Mouse (Mus musculus): ENCODE results near the gene Pik3c2g.
"Not testable (repeated sequence)": the region's sequence is repeated elsewhere in the genome, so short reads cannot be mapped to it uniquely, and the experiment has no call there.

Pik3c2g gene

GRCm38 (mm10) chr6:139908997-139909669 is 322.1 kb downstream of the Pik3c2g start:
- DNase-seq (ENCODE audit: low spot score): no peak

DNA sequence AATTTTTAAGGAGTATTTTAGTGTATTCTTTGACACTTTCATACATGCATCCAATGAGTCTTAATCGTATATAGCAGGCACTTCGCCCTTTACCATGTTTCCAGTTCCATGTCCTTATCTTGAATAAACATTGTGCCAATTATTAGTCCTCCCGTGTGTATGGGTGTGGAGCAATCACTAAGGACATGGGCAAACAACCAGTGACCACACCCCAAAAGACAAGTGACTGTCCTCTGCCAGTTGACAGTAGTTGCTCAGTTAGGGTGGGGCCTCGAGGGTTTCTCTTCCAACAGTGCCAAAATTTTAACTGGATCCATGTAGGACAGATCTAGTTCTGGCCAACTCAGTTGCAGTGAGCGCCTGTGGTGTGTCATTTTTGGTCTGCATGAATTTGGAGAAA is 341.7 kb downstream of the Pik3c2g start:
- no peak for DNase-seq (ENCODE audit: low spot score)

DNA sequence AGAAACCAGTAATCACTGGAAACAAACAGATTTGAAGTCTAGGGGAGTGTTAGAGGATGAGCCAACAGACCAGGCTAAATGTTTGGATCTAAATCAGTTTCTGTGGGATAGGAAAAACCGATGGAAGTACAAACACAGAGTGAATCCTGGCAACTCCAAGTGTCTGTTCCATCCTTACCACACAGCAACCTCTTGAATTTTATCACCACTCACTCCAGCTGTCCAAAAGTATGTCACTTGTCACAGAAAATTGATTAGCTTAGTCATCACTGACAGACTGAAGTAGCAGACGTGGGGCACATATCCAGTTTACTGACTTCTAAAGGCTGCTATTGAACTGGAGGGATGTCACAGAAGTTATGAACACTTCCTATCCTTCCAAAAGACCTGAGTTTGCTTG is 347.8 kb downstream of the Pik3c2g start:
- no peak for DNase-seq (ENCODE audit: low spot score)

DNA sequence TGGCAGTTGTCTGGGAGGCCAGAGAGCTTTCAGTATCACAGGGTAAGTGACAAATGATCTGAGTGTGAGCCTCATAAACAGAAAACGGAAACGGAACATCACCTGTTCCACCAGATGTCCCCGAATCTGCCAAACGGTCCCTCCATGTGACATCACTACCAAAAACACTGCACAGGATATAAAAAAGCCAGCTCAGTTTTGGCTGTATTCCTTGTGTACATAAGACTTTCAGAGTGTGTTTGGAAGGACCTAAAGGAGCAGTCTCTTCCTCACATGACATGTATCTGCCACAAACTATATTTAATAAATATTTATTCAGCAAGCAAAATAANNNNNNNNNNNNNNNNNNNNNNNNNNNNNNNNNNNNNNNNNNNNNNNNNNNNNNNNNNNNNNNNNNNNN is 350.6 kb downstream of the Pik3c2g start:
- not testable (repeated sequence) for DNase-seq (ENCODE audit: low spot score)

DNA sequence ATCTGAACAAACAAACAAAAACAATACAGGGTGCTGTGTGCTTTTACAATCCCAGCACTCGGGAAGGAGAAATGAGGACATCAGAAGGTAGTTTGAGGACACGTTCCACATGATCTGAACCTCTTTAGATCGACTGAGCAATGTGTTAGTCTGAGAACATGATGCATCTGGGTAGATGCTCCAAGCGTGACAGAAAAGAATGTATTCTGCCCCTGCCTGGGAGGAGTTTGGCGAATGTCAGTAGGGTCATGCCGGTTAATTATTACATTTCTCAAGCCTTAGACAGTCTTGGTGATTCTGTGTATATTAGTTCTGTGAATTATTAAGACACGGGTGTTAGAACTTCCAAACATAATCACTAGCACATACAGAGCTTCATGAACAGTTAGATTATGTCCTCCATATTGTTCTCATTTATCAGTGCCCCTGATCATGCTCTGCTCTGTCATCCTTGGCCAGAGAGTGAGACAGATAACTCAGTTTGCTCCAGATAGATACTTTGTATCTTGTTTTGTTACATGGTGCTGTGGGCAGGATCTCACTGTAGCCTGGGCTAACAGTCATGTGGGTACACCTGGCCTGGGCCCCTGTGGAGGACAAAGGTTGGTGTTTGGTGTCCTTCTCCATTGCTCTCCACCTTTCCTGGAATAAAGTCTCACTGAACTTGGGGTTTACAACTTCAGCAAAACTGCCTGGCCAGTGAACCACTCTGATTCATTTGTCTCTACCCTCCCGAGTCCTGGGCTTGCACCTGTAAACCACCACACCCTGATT is 360.3 kb downstream of the Pik3c2g start:
- no peak for DNase-seq (ENCODE audit: low spot score)

DNA sequence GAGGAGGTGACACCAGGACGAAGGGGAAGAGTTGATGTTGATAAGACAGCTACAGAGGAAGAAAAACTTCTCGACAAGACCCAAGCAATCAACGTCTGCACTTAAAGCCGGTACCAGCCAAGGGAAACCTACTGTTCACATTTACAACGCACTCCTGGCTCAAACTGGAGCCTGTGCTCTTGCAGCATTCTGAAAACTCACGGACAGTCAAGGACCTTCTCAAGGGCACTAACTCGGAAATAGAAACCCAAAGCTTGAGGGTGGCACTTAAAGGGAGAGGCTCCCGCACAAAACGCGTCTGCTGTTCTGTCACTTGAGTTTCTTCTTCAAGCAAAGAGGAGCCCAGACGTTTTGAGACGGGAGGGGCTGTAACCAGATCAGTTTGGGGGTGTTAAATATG is 366.6 kb downstream of the Pik3c2g start:
- no peak for DNase-seq (ENCODE audit: low spot score)

DNA sequence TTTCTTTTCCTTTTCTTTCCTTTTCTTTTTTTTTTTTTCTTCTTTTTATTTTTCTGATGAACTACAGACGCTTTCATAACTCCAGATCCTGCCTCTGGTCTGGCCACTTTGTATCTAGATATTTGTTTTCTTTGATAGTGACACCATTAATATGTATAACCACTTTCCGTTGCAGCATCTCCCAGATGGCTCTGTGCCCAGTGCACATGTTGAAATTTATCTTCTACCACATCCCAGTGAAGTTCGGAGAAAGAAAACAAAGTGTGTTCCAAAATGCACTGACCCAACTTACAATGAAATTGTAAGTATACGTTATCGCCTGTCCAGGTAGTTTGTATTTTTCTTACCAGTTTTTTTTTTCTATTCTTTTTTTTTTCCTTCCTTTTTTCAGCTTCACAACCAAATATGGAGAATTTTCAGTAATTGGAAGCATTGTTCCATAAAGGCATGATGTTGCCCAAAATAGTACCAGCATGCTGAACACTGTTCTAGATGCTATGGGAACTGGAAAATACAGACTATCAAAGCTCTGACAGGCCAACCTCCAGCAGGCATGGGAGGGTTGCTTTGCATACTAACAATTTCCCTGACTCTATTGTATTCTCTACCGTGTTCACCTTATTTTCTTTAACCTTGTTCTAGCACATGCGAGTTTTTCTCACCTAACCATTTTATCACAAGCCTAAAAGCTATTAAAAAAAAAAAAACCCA is 370.7 kb downstream of the Pik3c2g start:
- DNase-seq (ENCODE audit: low spot score): no peak

GRCm38 (mm10) chr6:139963775-139964174 is 376.8 kb downstream of the Pik3c2g start:
- no peak for DNase-seq (ENCODE audit: low spot score)

DNA sequence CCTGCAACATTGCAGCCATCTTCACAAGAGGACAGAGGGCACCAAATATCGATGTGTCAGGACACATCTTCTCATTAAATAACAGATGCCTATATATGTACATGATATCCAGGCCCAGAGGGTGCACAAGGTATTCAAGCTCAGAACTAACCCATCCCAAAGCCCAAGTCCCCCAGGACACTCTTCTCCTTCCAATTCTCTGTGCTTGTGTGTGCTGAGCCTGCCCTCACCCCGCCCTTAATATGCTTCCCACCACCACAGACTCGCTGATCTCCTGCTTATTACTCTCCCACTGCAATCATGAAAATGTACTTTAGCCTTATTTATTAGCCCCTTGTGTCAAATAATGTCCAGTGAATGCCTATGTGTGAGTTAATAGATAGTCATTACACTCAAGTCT is 377.9 kb downstream of the Pik3c2g start:
- no peak for DNase-seq (ENCODE audit: low spot score)

DNA sequence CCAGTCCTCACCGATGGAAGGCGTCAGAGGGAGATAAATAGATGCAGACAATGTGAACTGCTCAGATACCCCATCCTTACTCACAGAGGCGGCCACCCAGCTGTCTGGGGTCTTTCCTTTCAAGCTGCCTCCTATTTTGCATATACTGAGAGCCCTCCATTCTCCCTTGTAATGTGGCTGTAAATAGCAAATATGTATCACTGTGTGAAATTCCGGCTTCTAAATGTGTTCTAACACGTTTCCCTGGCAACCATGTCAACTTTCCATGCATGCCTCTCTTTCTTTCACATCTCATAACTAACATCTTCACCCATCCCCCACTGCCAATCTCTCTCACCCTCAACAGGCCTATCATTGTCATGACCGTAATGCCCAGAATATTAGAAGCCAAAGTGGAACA is 379.7 kb downstream of the Pik3c2g start:
- DNase-seq (ENCODE audit: low spot score): no peak

GRCm38 (mm10) chr6:139971608-139972298 is 384.7 kb downstream of the Pik3c2g start:
- DNase-seq (ENCODE audit: low spot score): no peak

DNA sequence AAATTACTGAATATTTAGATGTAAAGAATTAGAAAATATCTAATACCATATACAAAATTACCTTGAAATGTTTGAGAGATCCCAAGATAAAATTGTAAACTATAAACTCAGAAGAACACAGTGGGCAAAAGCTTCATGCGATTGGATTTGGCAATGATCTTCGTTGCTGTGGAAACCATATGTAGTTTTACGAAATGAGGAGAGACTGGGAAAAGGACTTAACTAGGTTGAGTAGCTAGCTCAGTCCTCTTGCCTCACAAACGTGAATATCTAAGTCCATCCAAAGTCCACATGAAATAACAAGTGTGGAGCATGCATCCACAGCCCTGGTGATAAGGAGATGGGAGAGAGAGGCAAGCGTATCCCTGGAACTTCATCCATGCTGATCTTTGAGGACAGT is 387.6 kb downstream of the Pik3c2g start:
- DNase-seq (ENCODE audit: low spot score): no peak

- no peak for DNase-seq (ENCODE audit: low spot score)
Measured at GRCm38 (mm10) chr6:139978114-139978513, 391.1 kb downstream of the Pik3c2g start.

DNA sequence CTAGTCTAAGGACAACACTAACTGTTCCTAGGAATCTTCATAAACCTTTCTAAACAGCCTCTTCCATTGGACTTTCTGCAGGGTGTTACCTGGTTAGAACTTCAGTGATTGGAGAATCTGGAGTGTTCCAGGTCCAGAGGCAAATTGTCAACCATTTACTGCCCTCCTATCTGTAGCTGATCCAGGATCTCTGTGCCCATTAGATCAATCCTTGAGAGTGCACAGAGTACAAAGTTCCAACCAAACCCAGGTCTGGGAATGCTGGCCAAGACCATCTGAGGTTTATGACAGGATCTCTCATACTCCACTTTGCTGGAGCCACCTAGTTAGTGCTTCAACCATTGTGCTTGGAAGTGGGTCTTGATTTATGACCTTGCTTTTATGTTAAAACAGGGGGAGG is 394.0 kb downstream of the Pik3c2g start:
- no peak for DNase-seq (ENCODE audit: low spot score)

DNA sequence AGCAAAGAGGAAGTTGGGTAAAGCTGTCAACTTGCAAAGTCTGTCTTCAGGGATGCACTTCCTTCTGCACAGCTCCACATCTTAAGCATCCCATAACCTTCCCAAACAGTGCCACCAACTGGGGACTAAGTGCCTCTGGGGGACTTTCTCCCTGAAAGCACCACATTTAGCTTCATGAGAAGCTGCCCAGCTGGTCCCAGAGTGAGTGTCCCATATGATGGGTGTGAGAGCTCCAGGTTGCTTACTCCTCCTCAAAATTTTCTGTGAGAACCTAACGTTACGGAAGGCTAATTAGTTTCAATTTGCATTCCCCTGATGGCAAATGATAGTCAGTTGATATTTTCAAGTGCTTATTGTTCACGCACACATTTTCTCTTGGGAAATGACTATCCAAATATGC is 397.0 kb downstream of the Pik3c2g start:
- peak; percentile 19 for DNase-seq (ENCODE audit: low spot score)

GRCm38 (mm10) chr6:139986564-139986963 is 399.5 kb downstream of the Pik3c2g start:
- DNase-seq (ENCODE audit: low spot score): no peak

DNA sequence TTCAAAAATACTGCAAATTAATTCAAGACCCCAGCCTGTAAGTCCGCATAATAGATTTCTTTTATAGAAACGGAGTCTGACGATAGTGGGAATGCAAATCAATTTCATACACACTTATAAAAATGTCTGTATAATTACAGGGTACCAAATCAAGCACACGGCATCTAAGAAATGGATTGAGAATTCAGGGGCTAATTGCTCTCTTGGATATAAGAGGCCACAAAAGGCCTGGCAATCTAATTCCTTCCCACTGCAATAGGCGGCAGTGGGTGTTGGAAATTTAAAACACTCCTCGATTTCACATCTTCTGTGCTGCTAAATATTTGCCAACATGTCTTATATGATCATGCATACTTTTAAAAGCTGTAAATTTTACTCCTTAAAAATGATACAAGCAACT is 402.1 kb downstream of the Pik3c2g start:
- DNase-seq (ENCODE audit: low spot score): no peak

DNA sequence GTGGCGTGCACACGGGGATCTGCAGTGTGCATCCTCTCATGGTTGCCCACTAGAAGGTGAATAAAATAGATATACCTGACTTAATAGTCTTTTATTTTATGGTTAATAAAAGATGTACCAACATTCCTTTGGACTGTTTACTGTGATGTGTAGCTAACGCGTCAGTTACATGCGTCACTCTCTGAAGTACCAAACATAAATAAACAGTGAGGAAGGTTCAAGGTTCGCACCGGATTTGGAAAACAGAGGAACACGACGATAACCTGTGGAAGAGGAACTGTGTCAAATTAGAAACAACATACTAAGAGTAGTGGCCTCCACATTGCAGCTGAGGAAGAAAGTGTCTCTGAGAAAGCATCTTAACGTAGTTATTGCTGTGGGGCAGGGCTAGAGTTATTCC is 402.6 kb downstream of the Pik3c2g start:
- DNase-seq (ENCODE audit: low spot score): no peak

GRCm38 (mm10) chr6:140005181-140005580 is 418.2 kb downstream of the Pik3c2g start:
- no peak for DNase-seq (ENCODE audit: low spot score)
